Comparison of ENCODE assay signal across 8 mouse cellular contexts in genomic region chr8:69749544-69750454, GRCm38 (mm10). TPM values are rescaled to one million over a fixed set of nuclear protein-coding genes. Genes with fewer than 3 reads are reported as not detected.
DNase-seq lines count a peak whose midpoint lies in the region; ATAC-seq and TF ChIP-seq lines count a peak whose summit lies in the region.

Gene Zfp963, minus strand, starts transcription at chr8:69749970.

- peak within 1 kb of the TSS; percentile 89 for H3K9ac ChIP-seq in embryonic facial prominence, embryonic 13.5 days
- peak within 1 kb of the TSS; percentile 87 for H3K9ac ChIP-seq in limb, embryonic 12.5 days (replicated peaks)
- peak within 1 kb of the TSS; percentile 62 for H3K9ac ChIP-seq in midbrain, embryonic 15.5 days

- 0 out of 2 replicates have a peak, but pooled peaks cover 5% of the 10 kb centered on the region for H3K4me1 ChIP-seq in embryonic facial prominence, embryonic 13.5 days
- H3K4me1 ChIP-seq in kidney, adult 2 months (ENCODE audit: control insufficient read depth, insufficient read depth, low read length) = peaks cover 2% of the 10 kb centered on the region; the same call in 1 of the 2 replicates
- peaks cover 10% of the 10 kb centered on the region for H3K4me1 ChIP-seq in limb, embryonic 12.5 days (replicated peaks)
- peaks cover 15% of the 10 kb centered on the region for H3K4me1 ChIP-seq in midbrain, embryonic 15.5 days
- peaks cover 3% of the 10 kb centered on the region for H3K4me1 ChIP-seq in spleen, adult 2 months (ENCODE audit: control insufficient read depth, insufficient read depth, insufficient read length)

- H3K36me3 ChIP-seq in embryonic facial prominence, embryonic 13.5 days = peaks cover 10% of the 10 kb centered on the region; the same call in 1 of the 2 replicates
- H3K36me3 ChIP-seq in kidney, adult 2 months (ENCODE audit: control insufficient read depth, insufficient read depth, low read length) = no peaks in the 10 kb centered on the region
- H3K36me3 ChIP-seq in limb, embryonic 12.5 days = peaks cover 15% of the 10 kb centered on the region; the same call in 1 of the 2 replicates
- H3K36me3 ChIP-seq in midbrain, embryonic 15.5 days (replicated peaks) = no peaks in the 10 kb centered on the region
- no peaks in the 10 kb centered on the region for H3K36me3 ChIP-seq in spleen, adult 2 months (ENCODE audit: control insufficient read depth, insufficient read depth, low read length)

- peak; percentile 99 for DNase-seq in 3134 (ENCODE audit: extremely low read depth, insufficient read length, low spot score)
- DNase-seq in adrenal gland, postnatal 36 days = peak; percentile 96 to 98
- DNase-seq in heart, adult 18-20 months = peak; percentile 96 to 98
- peak; percentile 97 for DNase-seq in kidney, adult 2 months
- peak; percentile 86 to 96 for DNase-seq in spleen, adult 2 months (ENCODE audit: low read depth in 1 of 2, low spot score in 2 of 2)

- no peaks in the 10 kb centered on the region for H3K9me3 ChIP-seq in embryonic facial prominence, embryonic 13.5 days
- no peaks in the 10 kb centered on the region for H3K9me3 ChIP-seq in limb, embryonic 12.5 days
- H3K9me3 ChIP-seq in midbrain, embryonic 15.5 days = no peaks in the 10 kb centered on the region

- H3K27me3 ChIP-seq in embryonic facial prominence, embryonic 13.5 days = no peaks in the 10 kb centered on the region
- no peaks in the 10 kb centered on the region for H3K27me3 ChIP-seq in kidney, adult 2 months (replicated peaks; ENCODE audit: control insufficient read depth, insufficient read depth, low read length)
- no peaks in the 10 kb centered on the region for H3K27me3 ChIP-seq in limb, embryonic 12.5 days
- H3K27me3 ChIP-seq in midbrain, embryonic 15.5 days (replicated peaks) = no peaks in the 10 kb centered on the region
- H3K27me3 ChIP-seq in spleen, adult 2 months (ENCODE audit: control insufficient read depth, insufficient read depth, low read length) = no peaks in the 10 kb centered on the region

- H3K27ac ChIP-seq in embryonic facial prominence, embryonic 13.5 days = peak within 1 kb of the TSS; percentile 99
- H3K27ac ChIP-seq in kidney, adult 2 months (ENCODE audit: insufficient read depth, low read depth, low read length) = peak within 1 kb of the TSS; percentile 95
- peak within 1 kb of the TSS; percentile 99 for H3K27ac ChIP-seq in limb, embryonic 12.5 days
- peak within 1 kb of the TSS; percentile 97 for H3K27ac ChIP-seq in midbrain, embryonic 15.5 days
- peak within 1 kb of the TSS; percentile 93 for H3K27ac ChIP-seq in spleen, adult 2 months (ENCODE audit: insufficient read depth, low read length)

- peak within 1 kb of the TSS; percentile 63 for H3K4me2 ChIP-seq in embryonic facial prominence, embryonic 13.5 days
- H3K4me2 ChIP-seq in limb, embryonic 12.5 days = peak within 1 kb of the TSS; percentile 56
- H3K4me2 ChIP-seq in midbrain, embryonic 15.5 days = peak within 1 kb of the TSS; percentile 48

- peak; percentile 99 for ATAC-seq in embryonic facial prominence, embryonic 13.5 days (ENCODE audit: insufficient number of reproducible peaks, insufficient read depth, low FRiP score, low TSS enrichment, low read depth)
- peak; percentile 99 for ATAC-seq in limb, embryonic 12.5 days (ENCODE audit: insufficient number of reproducible peaks, insufficient read depth, low FRiP score, low TSS enrichment, low read depth)
- ATAC-seq in midbrain, embryonic 15.5 days (replicated peaks) = peak; percentile 99

- no peak for TF ChIP-seq CTCF in kidney, adult 2 months (conservative IDR thresholded peaks at IDR 0.05; ENCODE audit: insufficient read depth, insufficient read length, low read depth, low read length)
- no peak for TF ChIP-seq CTCF in spleen, adult 2 months (IDR thresholded peaks at IDR 0.05; ENCODE audit: extremely low read depth, insufficient read depth, insufficient read length, insufficient replicate concordance)

- H3K4me3 ChIP-seq in embryonic facial prominence, embryonic 13.5 days = peak within 1 kb of the TSS; percentile 72
- peak within 1 kb of the TSS; percentile 79 for H3K4me3 ChIP-seq in kidney, adult 2 months (ENCODE audit: insufficient read depth, low read depth, low read length)
- peak within 1 kb of the TSS; percentile 70 for H3K4me3 ChIP-seq in limb, embryonic 12.5 days (replicated peaks)
- peak within 1 kb of the TSS; percentile 55 for H3K4me3 ChIP-seq in midbrain, embryonic 15.5 days
- peak within 1 kb of the TSS; percentile 83 for H3K4me3 ChIP-seq in spleen, adult 2 months (ENCODE audit: extremely low read depth, insufficient read depth, insufficient read length)

- TF ChIP-seq POLR2A in kidney, adult 2 months (IDR thresholded peaks at IDR 0.05; ENCODE audit: low read depth, low read length) = peak; percentile 97
- TF ChIP-seq POLR2A in spleen, adult 2 months (IDR thresholded peaks at IDR 0.05; ENCODE audit: low read depth, low read length) = peak; percentile 92

- WGBS in embryonic facial prominence, embryonic 13.5 days = 3% methylated on average over 48 of the region's 48 CpGs
- WGBS in kidney, adult 2 months = 3% methylated on average over 48 of the region's 48 CpGs
- WGBS in limb, embryonic 12.5 days = 4% methylated on average over 48 of the region's 48 CpGs
- 3% methylated on average over 48 of the region's 48 CpGs for WGBS in midbrain, embryonic 15.5 days
- 5% methylated on average over 48 of the region's 48 CpGs for WGBS in spleen, adult 2 months

RNA-seq across cellular contexts. Expression of gene Zfp963, which starts in this region (rescaled TPM):
- total RNA-seq in adrenal gland, postnatal 36 days (2021) = 1 to 10 TPM; 3.5 to 5.1 TPM
- 6.9 and 8.9 TPM in 2 replicates for polyA plus RNA-seq in embryonic facial prominence, embryonic 13.5 days (2015; fragmentation: Nextera tagmentation; extraction: Ambion mirVana)
- total RNA-seq in heart, adult 18-20 months (2021) = 1 to 10 TPM; 2.9 to 3.0 TPM
- polyA plus RNA-seq in kidney, adult 2 months (2012; rRNA removed) = 1.9 and 2.5 TPM in 2 replicates
- polyA plus RNA-seq in limb, embryonic 12.5 days (2016; fragmentation: Nextera tagmentation; extraction: Ambion mirVana) = 5.9 and 7.2 TPM in 2 replicates
- 9.1 and 10.6 TPM in 2 replicates for polyA plus RNA-seq in midbrain, embryonic 15.5 days (2015; fragmentation: Nextera tagmentation; extraction: Ambion mirVana)
- polyA plus RNA-seq in spleen, adult 2 months (2012; rRNA removed) = 1.1 and 1.3 TPM in 2 replicates

Comparison
In these comparisons a context has a peak if more than half of its experiments do, and no peak if none do; other contexts are left out.
1. Peak in every context shown above with its lines: DNase-seq, ATAC-seq, H3K4me3 ChIP-seq and H3K27ac ChIP-seq.